Mouse (Mus musculus): ENCODE measurements around the gene Nfib.

Gene Nfib

DNA sequence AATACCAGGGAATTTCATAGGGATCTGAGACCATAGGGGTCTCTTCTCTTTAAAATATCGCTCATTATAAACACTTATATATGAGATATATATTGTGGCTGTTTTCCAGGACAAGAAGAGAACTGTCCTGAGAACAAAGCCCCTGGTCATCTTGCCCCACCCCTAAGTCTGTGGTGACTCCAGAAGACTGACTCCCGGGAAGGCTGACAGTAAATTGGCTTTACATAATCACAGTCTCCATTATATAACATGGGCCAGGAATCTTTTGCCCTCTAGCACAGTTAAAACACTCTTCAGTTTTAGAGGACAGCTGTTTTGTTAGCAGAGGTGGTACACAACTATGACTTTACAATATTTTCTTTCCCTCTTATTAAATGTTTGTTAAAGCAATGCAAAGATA lies 315.0 kb downstream of the Nfib start:
- ChIA-PET POLR2A (interaction anchor here in 1 of 4 experiments (1.2 kb wide), 1 partner anchor 10 kb away, joined by 4 read pairs; no protein-coding TSS in a partner anchor), CTCF (no interaction called here)

DNA sequence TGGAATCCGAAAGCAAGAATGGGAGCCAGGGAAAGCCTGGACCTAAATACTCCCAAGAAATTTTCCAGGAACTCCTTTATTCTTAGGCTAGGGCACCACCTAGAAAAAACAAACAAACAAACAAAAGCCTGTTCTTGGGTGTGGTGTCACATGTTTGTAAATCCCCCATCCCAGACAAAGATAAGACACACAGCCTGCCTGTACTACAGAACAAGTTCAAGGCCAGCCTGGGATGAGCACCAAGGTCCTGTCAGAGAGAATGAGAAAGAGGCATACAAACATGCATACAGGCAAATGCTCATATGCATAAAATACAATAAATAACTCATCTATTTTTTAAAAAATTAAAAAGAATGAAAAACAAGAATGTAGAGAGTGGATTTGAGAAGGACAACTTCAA lies 315.7 kb downstream of the Nfib start:
- POLR2A ChIA-PET = interaction anchor here in 1 of 4 experiments (1.8 kb wide), 1 partner anchor 10 kb away, joined by 6 read pairs; no protein-coding TSS in a partner anchor
- CTCF ChIA-PET = no interaction called here

DNA sequence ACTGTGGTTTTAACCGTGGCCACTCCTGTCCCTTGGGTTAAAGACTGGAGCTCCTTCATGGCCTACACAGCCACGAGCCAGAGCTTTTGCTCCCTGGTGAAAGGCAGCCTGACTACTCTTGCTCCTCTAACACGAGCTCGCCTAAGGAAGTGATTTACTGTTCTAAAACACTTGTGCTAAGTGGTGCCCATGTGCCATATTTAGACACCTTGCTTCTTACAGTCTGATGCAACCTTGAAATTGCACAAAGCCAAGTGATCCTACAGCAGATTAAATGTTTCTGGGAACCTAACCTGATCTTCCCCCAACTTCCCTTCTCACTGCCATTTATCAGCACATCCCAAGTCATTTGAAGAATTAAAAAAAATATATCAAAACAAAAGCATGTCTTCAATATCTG lies 317.9 kb downstream of the Nfib start:
- POLR2A ChIA-PET = interaction anchor here in 2 of 4 experiments (0.8 to 3.8 kb wide), 17 partner anchors 8 to 119 kb away, joined by 3 to 16 read pairs (median 4); no protein-coding TSS in a partner anchor
- CTCF ChIA-PET = no interaction called here

DNA sequence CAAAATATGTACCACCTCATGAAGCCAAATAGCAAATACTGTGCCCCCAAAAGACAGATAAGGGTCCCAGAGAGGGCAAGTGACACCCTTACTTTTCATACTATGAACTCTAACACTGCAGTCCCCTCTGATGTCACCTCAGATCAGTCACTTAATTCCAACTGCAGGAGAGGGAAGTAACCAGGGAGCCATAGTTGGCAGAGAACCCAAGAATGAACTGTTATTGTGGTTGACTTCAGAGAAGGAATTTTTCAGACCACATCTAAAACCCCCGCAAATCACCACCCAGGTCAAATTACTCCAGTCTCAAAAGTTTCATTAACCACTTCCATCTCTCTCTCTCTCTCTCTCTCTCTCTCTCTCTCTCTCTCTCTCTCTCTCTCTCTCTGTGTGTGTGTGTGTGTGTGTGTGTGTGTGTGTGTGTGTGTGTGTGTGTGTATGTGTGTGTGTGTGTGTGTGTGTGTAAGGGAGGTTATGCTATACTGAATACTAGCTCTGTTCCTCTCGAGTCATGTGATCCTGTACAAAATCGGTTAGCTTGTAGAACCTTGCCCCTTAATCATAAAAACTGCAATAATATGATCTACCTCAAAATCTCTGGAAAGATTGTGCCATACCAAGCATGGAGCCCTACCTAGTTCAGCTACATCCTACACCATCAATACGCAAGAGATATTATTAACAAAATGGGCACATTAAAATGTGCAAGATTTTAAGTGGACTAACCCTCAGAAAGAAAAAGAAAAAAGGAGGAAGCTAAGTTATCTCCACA lies 319.1 kb downstream of the Nfib start:
- CTCF ChIA-PET = interaction anchor here in 1 of 4 experiments (0.6 kb wide), 1 partner anchor 22 kb away, joined by 5 read pairs; no protein-coding TSS in a partner anchor
- POLR2A ChIA-PET = interaction anchor here in 2 of 4 experiments (0.8 to 3.8 kb wide), 12 partner anchors 9 to 125 kb away, joined by 3 to 16 read pairs (median 4); no protein-coding TSS in a partner anchor

DNA sequence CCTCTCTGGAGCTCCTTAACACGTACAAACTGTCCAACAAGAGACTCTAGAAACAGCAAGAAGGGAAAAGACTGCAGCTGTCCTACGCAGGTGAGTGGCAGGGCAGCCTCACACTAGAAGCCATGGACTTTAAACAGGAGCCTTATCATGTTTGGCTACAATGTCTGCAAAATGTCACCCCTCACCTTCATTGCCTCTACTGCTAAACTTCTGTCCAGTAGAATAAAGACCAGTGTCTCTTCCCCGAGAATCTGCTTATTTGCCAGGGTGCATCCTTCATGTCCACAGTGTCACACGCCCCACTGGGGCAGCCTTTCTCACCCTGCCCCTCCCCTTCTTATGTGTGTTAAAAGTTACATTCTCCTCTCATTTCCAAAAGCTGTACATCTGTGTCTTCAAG lies 319.9 kb downstream of the Nfib start:
- POLR2A ChIA-PET = interaction anchor here in 2 of 4 experiments (0.9 to 3.8 kb wide), 8 partner anchors 10 to 126 kb away, joined by 3 to 16 read pairs (median 6); no protein-coding TSS in a partner anchor
- CTCF ChIA-PET = no interaction called here

DNA sequence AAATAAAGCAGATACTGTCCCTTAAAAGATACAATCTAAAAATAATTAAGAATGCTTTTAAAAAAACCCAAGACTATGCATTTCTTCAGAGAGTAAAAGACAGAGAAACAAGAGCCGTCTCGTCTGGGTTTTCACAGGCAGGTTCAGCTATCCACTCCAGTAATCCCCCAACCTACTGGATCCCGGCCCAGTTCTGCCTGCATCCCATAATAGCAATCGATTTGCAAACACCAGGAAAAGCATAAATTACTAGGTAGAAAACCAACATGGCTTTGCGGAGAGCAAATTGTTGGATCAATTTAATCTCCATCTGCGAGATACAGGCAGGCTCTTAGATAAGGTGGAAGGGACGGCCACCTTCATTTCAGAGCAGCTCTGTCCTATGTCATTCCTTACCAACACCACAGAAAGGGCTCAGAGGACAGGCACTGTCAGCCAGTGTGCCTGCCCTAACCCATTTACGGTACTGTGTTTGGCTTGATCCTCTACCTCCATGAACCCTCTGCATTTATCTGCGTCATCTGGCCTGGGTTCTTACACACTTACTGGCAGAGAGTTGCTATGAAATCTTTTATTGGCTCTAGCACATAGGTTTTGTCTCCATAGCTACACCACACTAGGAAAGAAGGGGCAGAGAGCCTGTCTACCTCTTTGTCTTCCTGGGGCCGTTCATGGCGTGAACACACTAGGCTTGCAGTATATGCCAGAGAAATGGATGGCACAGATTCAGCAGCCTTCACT lies 321.4 kb downstream of the Nfib start:
- CTCF ChIA-PET = no interaction called here
- POLR2A ChIA-PET = interaction anchor here in 3 of 4 experiments (0.8 to 2.5 kb wide), 23 partner anchors 8 to 130 kb away, joined by 3 to 14 read pairs (median 3); no protein-coding TSS in a partner anchor

DNA sequence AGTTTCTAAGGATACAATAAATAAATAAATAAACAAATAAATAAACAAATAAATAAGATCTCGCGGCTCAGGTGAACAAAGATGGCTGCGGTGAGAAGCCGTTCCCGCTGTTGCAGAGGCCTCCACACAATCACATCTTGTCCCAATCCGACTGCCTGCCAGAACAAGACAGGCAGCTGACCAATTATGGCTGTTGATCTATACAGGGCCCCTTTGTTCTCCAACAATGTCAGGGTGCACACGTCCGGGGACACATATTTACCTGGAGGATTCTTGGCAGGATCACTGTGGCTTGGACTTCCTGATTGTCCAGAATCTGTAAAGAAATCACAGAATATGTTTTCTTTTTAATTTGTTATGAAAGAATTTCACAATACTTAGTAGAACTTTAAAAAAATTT lies 322.2 kb downstream of the Nfib start:
- POLR2A ChIA-PET = interaction anchor here in 3 of 4 experiments (0.6 to 2.5 kb wide), 21 partner anchors 9 to 994 kb away, joined by 3 to 14 read pairs (median 3); no protein-coding TSS in a partner anchor

DNA sequence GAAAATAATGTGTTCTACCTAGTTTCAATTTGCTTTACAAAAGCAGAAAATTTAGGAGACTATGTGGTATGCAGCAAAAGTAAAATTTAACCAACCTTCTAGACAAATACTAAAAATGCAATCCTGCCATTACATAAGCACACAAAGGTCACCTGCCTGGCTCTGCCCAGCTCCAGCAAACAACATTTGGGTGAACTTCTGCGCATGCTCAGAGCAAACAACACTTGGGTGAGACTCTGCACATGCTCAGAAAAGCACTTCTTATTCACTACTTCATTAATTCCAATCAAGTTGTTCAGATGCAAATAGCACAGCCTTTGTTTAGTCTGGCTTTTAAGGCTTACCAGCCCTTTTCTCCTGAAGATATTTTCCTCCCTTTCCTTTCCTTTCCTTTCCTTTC lies 323.8 kb downstream of the Nfib start:
- POLR2A ChIA-PET = no interaction called here

More for the DNA sequence above, 322.2 kb downstream of the Nfib start:
- CTCF ChIA-PET = no interaction called here

DNA sequence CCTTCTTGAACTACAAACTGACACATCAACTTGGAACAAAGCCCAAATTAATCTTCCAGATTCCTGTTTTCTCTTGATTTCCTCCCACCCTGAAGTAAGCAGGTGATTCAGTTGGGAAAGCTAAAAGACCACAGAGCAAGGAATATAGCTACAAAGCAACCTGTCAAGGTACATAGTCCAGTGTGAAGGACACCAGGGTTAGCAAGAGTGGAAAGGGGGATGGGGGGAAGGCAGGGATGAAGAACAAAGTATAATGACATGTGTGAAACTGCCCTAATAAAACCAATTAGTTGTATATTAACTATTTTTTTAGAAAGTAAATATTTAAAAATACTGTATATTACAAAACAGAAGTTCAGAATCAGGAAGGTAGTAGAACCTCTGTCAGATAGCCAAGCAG lies 325.0 kb downstream of the Nfib start:
- POLR2A ChIA-PET = interaction anchor here in 1 of 4 experiments (1.3 to 1.8 kb wide), 2 partner anchors 13 to 16 kb away, joined by 3 to 4 read pairs; no protein-coding TSS in a partner anchor
- CTCF ChIA-PET = no interaction called here

More for the DNA sequence above, 323.8 kb downstream of the Nfib start:
- CTCF ChIA-PET = no interaction called here

DNA sequence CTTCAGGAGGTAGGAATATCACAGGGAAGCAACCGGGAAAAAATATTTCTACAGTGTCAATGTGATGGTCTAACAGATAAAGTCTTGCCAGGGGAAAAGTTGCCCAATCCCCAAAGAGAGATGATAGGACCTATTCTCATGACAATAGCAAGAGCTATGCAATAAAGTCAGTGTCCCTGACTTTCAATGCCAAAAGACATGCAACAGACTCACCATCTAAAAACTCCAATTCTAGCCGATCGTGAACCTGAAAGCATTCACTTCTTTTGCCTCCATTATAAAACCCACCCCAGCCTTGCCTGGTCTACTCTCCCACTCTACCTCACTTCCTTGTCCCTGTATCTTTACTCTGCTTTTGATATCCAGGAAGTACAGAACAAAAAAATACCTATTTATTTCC lies 327.5 kb downstream of the Nfib start:
- ChIA-PET POLR2A (interaction anchor here in 1 of 4 experiments (0.6 to 1.6 kb wide), 6 partner anchors 9 to 1799 kb away, joined by 3 to 6 read pairs (median 4); no protein-coding TSS in a partner anchor), CTCF (no interaction called here)

DNA sequence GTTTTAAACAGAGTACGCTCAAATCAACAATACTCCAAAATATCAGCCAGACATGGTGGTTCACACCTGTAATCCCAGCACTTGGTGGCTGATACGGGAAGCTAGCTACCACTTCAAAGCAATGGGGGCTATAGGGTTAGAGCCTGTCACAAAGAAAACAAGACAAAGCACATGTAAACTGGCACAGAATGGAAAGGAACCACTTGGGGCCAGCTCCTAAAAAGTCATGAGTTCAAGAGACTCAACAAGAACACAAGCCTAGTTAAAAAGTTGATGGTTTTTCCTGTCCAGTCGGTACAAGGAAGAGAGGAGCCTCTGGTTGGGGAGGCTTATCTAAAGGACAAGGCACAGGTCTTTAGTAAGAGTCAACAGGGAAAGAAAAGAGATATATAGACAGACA lies 327.9 kb downstream of the Nfib start:
- POLR2A ChIA-PET = interaction anchor here in 1 of 4 experiments (0.6 to 1.6 kb wide), 9 partner anchors 9 to 1798 kb away, joined by 3 to 6 read pairs (median 4); no protein-coding TSS in a partner anchor
- CTCF ChIA-PET = no interaction called here

DNA sequence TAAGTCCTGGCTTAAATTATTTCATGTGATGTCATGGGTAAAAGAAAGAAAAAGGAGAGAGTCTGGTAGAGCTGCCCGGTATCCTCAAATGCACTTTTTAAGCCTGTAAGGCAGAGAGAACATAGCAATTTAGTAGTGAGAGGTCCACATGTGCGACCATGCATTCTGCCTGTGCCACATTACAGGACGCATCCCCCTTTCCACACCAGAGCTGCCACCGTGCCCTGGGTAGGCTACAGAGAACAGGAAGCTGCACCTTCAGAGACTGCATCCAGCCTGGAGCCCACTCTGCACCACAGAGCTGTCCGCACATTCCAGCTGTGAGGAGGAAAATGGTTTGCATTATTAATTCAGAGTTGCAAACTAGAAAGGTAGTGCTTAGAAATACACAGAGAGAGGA lies 331.0 kb downstream of the Nfib start:
- ChIA-PET POLR2A (interaction anchor here in 2 of 4 experiments (0.6 to 1.7 kb wide), 4 partner anchors 11 to 138 kb away, joined by 3 to 5 read pairs (median 4); no protein-coding TSS in a partner anchor), CTCF (no interaction called here)

DNA sequence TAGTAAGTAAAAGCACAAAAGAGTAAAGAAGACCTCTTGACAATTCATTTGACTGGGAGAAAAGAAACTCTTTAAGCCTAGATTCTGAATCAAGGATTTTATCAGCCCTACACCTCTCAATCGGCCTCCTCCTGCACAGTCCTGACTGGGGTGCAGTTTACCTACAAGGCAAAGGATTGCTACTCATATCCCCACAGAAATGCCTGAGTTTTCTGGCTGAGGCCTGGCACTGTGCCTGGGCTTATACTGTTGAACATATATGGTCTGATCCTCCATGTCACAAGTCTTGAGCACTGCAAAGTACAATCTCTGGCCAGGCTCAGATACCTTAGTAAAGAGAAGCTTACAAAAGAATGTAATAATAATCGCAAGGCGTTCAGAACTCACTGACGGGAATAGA lies 333.3 kb downstream of the Nfib start:
- ChIA-PET POLR2A (interaction anchor here in 1 of 4 experiments (1.0 to 1.3 kb wide), 3 partner anchors 11 to 29 kb away, joined by 3 to 5 read pairs (median 3); no protein-coding TSS in a partner anchor), CTCF (interaction anchor here in 1 of 4 experiments (0.6 kb wide), 1 partner anchor 580 kb away, joined by 3 read pairs; no protein-coding TSS in a partner anchor)

DNA sequence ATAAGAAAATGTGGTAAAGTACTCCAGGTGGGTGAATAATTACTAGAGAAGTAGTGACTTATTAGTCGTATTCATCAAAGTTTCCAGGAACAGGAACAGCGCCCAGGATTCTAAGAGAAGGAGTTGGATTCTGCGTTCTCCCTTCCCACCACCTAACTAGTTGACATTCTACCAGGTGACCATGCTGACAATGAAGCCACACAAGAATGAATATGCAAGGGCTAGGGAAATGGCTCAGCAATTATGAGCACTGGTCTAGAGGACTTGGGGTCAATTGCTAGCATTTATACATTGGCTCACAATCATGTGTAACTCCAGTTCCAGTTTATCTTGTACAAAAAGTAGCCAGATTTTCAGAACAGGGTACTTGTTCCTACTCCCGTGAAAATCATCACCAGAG lies 334.1 kb downstream of the Nfib start:
- ChIA-PET POLR2A (no interaction called here), CTCF (no interaction called here)

DNA sequence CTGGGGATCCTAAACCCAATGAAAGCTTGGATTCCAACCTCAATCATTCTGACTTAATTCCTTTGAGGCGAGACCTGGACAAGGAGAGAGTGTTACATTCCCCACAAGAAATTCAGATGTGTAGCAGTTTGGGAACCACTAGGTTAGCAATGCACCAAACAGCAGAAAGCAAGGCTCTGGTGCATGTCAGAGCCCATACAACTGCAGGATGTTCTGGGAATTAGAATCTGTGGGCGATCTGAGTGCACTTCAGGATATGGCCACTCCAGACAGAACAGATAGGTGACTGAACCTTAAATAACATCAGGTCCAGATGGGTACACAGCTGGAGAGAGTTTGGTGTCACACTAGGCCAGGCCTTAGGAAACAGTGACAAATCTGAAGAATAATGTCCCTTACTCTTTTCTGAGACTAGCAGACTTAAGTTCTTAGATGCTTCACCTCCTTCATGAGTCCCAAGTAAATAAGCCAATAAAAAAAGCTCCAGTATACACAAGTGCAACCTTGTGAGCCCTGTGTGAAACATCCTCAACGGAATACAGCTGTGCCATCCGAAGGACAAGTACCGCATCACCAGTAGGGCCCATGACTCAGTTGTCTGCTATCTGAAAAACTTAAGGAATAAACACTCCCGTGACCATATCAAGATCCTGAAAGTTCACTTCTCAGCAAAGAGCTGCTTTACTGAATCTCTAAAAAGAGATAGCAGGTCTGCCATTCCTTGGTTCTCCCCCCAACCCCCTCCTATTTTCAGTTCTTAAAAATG lies 336.4 kb downstream of the Nfib start:
- ChIA-PET POLR2A (interaction anchor here in 1 of 4 experiments (0.6 to 2.1 kb wide), 4 partner anchors 9 to 19 kb away, joined by 3 to 5 read pairs (median 4); no protein-coding TSS in a partner anchor), CTCF (interaction anchor here in 1 of 4 experiments (0.7 kb wide), 1 partner anchor 347 kb away, joined by 3 read pairs; no protein-coding TSS in a partner anchor)

DNA sequence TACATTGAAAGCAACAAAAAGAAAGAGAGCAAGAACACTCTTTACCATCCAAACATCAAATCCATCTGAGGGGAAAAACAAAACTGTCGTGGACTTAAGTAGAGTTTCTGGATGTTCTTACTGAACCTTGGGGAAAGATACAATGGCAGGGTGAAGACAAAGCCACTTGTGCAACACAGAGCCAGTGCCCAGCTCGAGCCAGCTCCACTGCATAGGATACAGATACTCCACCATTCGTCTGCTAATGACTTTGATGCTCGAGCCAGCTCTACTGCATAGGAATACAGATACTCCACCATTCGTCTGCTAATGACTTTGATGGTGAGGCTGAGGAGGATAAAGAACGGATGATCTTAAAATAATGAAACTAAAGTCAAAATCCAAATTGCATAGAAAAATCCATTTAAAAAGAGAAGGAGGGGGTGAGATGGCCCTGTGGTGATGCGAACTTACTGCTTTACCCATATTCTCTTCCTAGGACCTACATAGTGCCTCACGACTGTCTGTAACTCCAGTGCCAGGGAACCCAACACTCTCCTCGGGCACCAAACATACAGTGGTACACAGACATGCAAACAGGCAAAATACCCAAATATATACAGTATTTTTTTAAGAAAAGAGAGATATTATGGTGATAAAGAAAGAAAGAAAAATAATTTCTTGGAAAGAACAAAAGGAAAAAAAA lies 337.3 kb downstream of the Nfib start:
- CTCF ChIA-PET = no interaction called here
- POLR2A ChIA-PET = interaction anchor here in 2 of 4 experiments (0.6 to 2.1 kb wide), 7 partner anchors 10 to 134 kb away, joined by 3 to 5 read pairs (median 4); no protein-coding TSS in a partner anchor

DNA sequence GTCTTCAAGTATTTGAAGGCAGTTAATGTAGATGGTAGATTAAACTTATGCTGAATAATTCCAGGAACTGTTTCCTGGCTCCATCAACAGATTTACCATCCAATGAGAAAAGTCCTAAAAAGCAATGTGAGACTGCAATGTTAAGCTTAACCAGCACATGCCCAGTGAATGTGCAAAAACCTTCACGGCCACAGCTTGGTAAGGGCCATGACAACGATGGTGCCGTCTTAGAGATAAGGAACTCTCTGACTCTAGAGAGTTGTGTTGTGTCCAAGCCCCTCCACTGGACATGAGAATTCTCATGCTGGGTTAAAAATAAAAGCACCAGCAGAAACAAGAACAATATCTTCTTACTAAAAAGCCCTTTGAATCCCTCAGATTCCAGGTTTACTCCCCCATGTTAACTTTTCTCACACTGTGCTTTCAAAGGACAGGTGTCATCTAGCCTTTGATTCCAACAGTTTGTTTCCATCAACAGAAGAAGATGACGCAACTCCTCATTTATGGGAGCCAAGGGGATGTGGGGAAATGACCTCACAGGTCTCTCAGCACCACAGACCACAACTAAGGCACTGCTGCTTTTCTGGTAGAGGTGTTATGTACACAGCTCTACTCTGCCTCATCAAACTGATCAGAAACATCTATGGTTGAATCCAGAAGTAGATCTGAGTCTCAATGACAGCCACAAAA lies 340.7 kb downstream of the Nfib start:
- CTCF ChIA-PET = interaction anchor here in 1 of 4 experiments (0.7 kb wide), 1 partner anchor 22 kb away, joined by 5 read pairs; no protein-coding TSS in a partner anchor
- POLR2A ChIA-PET = no interaction called here

Data from embryonic stem cell, embryonic (primary cell).